Mouse (Mus musculus): ENCODE data around the gene Med17. TPM values are rescaled to one million over a fixed set of nuclear protein-coding genes. Genes with fewer than 3 reads are reported as not detected.
A peak's percentile ranks its signal among the peaks of the same experiment; 100 is the strongest.
"Not testable (repeated sequence)": the region's sequence is repeated elsewhere in the genome, so short reads cannot be mapped to it uniquely, and the experiment has no call there.

Med17 gene
- 10 to 100 TPM; 38.4 to 41.2 (median 39.5) TPM for total RNA-seq (2022)

DNA sequence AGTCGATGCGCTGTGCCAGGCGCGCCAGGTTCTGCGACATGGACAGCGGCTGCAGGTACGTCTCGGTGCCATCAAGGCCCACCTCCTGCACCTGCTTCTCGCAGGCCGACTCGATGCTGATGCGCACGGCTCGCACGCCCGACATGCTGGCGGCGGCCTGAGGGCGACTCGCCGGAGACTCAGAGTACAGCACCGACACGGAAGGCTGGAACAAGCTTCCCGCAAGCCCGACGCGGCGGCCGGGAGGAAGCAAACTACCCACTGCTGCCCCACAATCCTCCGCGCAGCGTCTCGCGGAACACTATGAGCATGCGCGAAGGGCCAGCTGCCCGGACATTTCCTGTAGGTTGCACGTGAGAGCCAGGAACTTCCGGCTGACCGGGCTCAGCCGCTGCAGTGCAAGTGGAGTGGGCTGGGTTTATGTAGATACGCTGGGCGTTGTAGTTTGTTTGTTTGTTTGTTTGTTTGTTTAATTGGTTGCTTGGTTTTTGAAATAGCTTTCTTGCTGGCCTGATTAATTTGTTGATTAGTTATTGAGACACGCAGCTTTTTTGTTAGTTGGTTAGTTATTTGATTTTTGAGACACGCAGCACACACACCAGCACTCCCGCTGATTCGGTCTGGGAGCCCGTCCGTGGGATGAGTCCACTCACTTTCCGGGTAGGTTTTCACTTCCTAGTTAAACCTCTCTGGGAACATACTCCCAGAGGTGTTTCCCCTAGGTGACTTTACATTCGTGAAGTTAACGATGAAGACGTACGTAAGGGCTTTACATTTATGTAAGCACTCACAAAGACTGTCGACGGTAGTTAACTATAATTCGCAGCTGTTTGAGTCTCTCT lies at the start of gene Med17:
TSS of gene Med17 (minus strand) at position 283 of the 842 bp plus-strand sequence.
- DNase-seq (ENCODE audit: low spot score in 2 of 2): peak; percentile 90 to 93

GRCm38 (mm10) chr9:15318170-15318742 lies 38.5 kb upstream of the Med17 start:
- no peak for DNase-seq (ENCODE audit: low spot score in 2 of 2)

DNA sequence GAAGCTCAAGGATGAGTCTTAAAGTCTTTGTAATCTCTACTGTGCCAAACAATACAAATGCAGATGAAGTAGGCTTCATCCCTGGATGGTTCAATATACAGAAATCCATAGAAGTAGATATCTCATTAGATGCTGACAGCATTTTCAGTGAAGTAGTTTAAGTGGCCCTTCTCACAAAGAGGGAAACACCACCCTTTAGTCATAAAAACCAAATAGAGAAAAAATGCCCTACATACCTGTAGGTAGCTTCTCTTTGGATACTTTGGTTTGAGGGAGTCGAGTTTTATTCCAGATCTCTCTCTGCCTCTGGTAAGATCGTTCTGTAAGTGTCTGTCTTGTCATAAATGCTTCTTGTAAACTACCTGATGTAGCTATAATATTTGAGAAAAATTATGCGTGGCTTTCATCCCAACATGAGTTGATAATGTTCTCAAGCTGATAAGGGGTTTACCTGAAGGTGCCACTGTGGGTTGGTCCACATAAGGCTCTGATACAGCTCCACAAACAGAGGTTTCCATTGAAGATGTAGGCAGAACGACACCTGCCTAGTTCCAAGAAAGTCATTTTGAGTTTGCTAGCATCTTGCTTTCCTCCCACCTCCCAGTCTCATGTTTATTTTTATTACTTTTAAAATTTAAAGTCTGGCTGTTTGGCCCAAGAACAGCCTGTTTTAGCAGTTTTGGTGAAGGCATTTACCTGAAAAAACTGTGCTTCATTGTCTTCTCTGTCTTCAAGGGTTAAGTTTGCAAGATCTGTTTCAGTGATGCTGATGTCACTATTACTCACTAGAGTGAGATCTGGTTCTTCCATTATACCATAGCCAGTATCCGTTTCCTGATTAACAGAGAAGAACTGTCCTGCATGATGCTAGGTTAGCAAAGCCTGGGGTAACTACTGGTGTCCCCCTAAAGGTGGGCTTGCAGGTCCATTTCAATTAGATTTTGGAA lies 37.8 kb upstream of the Med17 start:
- DNase-seq (ENCODE audit: low spot score in 2 of 2): no peak

DNA sequence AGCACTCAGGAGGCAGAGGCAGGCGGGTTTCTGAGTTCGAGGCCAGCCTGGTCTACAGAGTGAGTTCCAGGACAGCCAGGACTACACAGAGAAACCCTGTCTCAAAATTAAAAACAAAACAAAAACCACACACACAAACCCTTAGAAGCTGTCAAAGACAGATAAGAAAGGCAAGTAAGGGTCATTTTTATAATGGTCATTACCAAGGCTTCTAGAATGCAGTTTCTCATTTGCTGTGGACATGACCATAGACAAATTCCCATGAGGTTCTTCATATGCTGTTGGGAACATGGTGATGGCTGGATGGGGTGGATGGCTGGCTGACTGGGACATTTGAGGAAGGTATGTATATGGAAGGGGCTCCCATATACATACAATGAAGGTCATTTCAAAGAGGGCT lies 36.6 kb upstream of the Med17 start:
- not testable (repeated sequence) for DNase-seq (ENCODE audit: low spot score in 2 of 2)

DNA sequence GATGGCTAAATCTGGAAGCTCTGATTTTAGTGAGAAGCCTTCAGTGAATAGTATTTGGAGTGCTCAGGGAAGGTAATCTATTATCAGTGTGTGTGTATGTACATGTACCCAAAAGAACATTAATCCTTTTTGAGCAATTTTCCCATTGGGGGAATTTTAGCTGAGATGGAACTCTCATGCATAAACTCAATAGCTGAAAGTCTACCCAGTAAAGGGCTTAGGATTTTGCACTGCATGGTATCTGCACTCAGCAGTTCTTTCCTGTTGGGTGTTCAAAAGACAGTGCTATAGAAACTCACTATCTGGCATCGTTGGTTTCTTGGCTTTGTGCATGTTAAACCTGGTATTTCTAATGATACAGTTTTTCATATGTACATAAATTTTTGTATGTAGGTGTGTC lies 34.9 kb upstream of the Med17 start:
- DNase-seq (ENCODE audit: low spot score in 2 of 2): no peak

DNA sequence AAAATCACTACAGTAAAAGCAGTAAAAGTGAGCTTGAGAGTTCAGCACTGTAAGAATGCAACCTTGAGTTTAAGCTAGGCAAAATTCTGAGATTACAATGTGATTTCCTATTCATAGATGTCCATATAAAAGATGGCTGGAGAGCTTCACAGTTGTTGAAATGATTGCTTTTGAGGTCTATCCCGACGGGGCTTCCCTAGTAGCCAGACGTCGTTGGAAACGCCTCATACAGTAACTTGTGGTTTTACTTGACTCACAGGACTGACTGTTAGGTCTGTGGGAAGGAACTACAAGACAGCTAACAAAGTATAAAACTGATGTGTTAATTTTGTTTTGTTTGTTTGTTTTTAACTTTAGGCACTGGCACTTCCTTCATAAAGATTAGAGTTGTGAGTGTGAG lies 33.9 kb upstream of the Med17 start:
- no peak for DNase-seq (ENCODE audit: low spot score in 2 of 2)

DNA sequence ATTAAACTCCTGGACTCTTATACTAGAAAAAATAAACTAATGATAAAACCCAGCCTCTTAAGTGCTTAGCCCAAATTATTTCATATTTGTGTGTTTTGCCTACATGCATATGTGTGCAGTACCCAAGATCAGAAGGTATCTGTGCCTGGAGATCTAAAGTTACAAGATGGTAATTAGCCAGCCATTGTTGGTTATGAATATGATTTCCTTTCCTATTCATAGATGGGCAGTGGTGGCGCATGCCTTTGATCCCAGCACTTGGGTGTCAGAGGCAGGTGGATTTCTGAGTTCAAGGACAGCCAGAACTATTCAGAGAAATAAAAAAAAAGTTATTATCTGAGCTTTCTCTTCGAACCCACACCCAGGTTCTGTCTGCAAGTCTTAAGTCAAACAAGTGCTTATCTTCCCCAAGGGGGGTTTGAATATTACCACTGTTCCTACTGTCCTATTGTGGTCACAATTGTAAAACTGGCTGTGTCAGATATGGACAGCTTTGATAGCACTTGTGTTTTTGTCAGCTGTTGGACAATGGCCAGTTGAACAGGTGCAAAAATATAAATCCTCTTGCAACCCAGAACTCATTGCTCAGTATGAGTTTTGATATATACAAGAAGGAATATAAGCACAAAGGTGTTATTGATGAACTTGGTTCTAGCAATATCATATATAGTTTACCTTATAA lies 32.5 kb upstream of the Med17 start:
- DNase-seq (ENCODE audit: low spot score in 2 of 2): no peak

GRCm38 (mm10) chr9:15310179-15310578 lies 30.4 kb upstream of the Med17 start:
- no peak for DNase-seq (ENCODE audit: low spot score in 2 of 2)

DNA sequence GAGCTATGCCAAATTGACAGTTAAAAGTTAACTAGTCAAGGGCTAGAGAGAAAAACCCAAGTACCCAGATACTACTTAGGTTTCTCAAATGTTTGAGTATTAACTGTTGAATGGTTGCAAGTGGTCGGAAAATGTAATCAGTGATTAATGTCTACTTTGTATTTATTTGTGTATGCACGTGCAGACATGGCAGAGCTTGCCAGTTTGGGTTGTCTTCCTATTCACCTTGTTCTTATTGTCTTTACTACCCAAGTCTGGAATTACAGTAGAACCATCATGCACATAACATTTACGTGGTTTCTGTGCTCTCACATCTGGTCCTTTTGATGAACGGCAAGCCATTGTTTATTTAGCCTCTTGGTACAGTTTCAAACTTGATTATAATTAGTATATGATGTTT lies 29.7 kb upstream of the Med17 start:
- no peak for DNase-seq (ENCODE audit: low spot score in 2 of 2)

DNA sequence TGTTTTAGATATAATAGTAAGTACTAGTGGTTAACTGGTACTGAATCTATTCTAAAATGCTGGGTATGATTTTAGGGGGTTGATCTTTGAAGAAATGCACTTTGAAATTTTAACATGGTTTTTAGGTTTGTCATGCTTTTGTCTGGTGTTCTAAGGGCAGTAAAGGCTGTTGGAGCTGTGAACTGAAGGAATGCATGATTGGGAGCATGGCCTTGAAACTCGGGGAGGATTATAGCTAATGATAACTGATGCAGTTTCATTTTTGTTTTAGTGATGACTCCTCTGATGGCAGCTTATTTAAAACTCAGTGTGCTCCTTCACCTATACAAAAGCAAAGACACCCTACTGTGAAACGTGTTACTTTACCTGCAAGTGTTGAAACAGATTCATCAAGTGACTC lies 28.5 kb upstream of the Med17 start:
- DNase-seq (ENCODE audit: low spot score in 2 of 2): no peak

DNA sequence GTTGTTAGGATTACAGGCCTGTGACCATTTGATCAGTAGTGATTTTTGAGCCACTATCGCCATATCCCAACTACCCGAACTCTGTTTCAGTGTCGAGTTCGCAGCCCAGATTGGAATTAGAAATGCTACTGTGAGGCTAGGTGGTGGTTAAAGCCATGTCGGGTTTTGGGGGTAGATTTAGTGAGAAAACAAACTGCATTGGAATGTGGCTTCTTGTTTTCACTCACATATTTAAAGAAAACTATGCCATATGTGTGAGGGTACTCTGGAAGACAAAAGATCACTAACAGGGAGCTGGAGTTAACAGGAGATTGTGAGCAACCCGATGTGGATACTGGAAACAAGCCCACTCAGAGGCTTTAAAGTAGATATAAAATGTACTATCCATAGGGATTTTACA lies 27.5 kb upstream of the Med17 start:
- DNase-seq (ENCODE audit: low spot score in 2 of 2): no peak

DNA sequence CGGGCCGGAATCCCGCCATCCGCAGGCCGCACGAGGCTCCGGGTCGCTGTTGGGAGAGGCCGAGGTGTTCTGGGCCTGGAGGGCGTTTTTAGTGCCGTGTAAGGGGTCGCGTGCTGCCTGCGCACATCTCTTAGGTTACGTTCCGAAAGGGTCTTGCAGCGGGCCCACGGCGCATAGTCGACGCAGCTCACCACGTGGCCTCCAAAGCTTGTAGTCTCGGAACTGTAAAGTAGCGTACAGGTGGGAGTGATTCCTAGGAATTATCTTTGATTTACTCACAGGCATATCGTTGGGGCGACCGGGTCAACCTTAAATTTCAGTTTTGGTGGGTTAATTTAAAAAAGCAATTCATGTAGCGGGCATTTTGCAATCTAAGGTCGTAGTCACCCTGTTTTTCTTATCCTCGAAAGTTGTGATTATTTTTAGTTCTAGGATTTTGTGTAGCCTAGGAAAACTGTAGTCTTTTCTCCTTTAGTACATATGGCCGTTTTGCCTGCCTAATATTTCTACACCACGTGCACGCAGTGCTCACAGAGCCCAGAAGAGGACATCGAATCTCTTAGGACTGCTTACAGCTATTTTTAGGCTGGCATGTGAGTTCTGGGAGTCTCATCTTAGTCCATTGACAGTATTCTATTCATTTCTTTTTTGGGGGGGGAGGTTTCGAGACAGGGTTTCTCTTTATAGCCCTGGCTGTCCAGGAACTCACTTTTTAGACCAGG lies 26.8 kb upstream of the Med17 start, which contains the start of gene 4931406C07Rik:
TSS of gene 4931406C07Rik (minus strand) at position 51 of the 722 bp plus-strand sequence.
- DNase-seq (ENCODE audit: low spot score in 2 of 2): no peak

DNA sequence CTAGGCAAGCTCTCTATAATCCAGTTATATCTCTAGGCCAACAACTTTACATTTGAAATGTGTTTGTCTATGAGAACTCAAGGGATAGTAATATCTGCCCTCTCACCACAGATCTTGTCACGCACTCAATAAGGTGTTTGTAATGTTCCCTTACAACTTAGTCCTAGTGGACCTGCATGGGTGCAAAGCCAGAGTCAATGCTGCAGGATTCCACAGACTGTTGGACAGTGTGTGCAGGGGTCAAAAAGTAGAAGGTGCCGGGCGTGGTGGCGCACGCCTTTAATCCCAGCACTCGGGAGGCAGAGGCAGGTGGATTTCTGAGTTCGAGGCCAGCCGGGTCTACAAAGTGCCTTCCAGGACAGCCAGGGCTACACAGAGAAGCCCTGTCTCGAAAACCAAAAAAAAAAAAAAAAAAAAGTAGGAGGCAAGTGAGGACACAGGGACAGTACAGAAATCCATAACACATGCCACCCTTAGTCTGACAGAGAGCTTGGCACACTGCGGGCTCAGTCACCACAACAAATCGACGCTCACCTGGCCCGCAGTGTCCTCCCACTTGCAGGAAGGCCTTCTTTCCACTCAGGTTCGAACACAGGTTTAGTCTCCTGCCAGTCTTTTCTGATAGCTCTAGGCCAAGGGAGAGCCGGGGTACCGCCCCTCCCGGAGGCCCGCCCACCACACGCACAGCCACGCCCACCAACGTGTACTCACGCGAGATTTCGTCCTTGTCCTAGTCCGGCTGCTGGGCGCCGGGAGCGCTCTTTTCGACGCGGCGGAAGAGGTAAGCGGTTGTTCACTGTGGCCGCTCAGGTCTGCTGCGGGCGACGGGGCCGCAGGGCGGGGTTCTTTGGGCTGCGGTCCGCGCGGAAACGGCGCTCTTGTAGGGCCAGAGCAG lies 26.0 kb upstream of the Med17 start, which contains the start of gene Taf1d:
TSS of gene Taf1d (plus strand) at position 712 of the 895 bp plus-strand sequence.
- DNase-seq (ENCODE audit: low spot score in 2 of 2): peak; percentile 93 to 95

GRCm38 (mm10) chr9:15302881-15303280 lies 23.1 kb upstream of the Med17 start:
- DNase-seq (ENCODE audit: low spot score in 2 of 2): no peak

DNA sequence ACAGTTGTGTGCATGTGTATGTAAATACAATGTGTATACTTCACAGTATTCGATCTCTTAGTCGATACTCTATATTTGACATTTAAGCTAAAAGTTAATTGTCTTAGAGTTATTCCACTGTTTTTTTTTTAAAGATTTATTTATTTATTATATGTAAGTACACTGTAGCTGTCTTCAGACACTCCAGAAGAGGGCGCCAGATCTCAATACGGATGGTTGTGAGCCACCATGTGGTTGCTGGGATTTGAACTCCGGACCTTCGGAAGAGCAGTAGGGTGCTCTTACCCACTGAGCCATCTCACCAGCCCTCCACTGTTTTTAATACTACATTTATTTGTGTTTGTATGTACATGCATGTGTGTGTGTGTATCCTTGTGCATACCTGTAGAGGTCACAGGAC lies 22.3 kb upstream of the Med17 start:
- DNase-seq (ENCODE audit: low spot score in 2 of 2): not testable (repeated sequence)

DNA sequence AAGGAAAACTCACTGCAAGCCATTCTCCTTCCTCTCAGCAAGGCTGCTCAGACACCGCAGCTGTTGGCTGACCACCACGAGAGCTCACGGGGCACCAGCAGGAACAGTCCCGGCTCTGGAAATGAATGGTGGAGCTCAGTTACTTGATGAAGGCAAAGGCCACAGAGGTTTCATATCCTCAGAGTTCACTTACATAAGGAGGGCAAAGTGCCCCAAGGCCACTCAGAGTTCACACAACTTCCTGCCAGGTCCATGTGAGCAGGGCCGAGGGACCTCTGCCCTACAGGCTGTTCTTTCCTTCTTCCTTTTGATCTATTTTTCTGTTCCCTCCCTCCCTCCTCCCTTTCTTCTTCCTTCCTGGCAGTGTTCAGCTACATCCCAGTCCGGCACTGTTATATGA lies 21.7 kb upstream of the Med17 start:
- no peak for DNase-seq (ENCODE audit: low spot score in 2 of 2)

DNA sequence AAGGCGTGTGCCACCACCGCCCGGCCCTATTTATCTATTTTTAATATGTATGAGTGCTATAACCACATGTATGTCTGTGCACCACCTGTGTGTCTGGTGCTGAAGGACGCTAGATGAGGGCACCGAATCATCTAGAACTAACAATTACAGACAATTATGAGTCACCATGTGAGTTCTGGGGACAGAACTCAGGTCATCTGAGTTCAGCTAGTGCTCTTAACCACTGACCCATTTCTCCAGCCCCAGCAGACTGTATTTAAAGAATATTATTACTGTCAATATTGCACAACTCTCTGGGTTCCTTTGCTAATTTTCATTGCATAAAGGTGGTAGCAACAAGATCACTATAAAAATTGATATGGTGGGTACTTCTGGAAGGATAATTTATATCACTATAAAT lies 20.3 kb upstream of the Med17 start:
- DNase-seq (ENCODE audit: low spot score in 2 of 2): no peak

- no peak for DNase-seq (ENCODE audit: low spot score in 2 of 2)
Observed at GRCm38 (mm10) chr9:15298451-15298850, 18.7 kb upstream of the Med17 start.

GRCm38 (mm10) chr9:15297112-15297511 lies 17.4 kb upstream of the Med17 start:
- no peak for DNase-seq (ENCODE audit: low spot score in 2 of 2)
